Mouse (Mus musculus) CD4-positive, CD25-positive, alpha-beta regulatory T cell, adult 2 months (primary cell): ENCODE data around the gene Adgrd1.

Experiments
- DNase-seq: peaks from one replicate; pipeline ENCODE4 v3.0.0-alpha.2; 2012; ENCODE audit warnings: low read depth, low spot score

Gene Adgrd1

GRCm38 (mm10) chr5:129196501-129196900, 100.0 kb downstream of the Adgrd1 start:
- DNase-seq, result no peak

- DNase-seq, result no peak
These were observed 100.5 kb downstream of the Adgrd1 start for GRCm38 (mm10) chr5:129196971-129197519.

DNA sequence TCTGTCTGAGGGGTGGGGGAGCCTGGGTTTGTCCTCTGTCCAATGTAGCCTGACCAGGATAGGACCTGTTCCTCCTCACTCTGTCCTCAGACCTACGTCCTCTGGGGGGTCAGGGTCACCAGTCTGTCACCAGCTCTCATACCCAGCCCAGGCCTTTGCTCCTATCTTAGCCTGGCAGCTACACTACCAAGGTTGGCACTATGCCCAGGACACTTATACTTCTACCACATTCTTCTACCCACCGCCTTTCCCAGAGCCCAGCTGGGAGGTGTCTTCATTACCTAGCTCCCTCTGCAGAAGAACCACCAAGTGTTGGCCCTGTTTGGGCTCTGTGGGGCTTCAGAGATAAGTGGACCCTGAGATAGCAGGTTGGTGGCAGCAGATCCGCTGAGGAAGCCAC, 103.6 kb downstream of the Adgrd1 start:
- DNase-seq, result no peak

GRCm38 (mm10) chr5:129208279-129208678, 111.7 kb downstream of the Adgrd1 start:
- no peak for DNase-seq

- no peak for DNase-seq
These were observed 112.3 kb downstream of the Adgrd1 start for GRCm38 (mm10) chr5:129208845-129209244.

GRCm38 (mm10) chr5:129211385-129212031, 115.0 kb downstream of the Adgrd1 start:
- no peak for DNase-seq

DNA sequence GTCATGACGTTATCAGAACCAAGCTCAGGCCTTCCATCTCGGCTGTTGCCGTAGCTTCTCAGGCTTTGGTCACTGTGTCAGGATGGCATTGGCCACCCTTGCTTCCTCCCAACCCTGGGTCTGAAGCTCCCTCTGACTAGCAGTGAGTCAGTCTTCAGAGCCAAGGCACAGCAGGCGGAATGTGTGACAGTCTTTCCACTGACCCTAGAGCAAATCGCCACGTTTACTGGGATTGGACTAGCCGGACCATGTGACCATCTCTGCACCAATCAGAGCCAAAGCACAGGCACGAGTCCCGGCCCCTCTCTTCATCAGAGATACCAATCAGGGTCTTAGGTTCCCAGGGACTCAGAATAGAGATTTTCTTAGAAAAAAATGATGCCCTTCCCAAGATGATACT, 117.5 kb downstream of the Adgrd1 start:
- DNase-seq, result no peak

- no peak for DNase-seq
These were observed 119.5 kb downstream of the Adgrd1 start for GRCm38 (mm10) chr5:129216001-129216400.

- no peak for DNase-seq
These were observed 121.1 kb downstream of the Adgrd1 start for GRCm38 (mm10) chr5:129217481-129218221.

GRCm38 (mm10) chr5:129218222-129218505, 121.6 kb downstream of the Adgrd1 start:
- no peak for DNase-seq

DNA sequence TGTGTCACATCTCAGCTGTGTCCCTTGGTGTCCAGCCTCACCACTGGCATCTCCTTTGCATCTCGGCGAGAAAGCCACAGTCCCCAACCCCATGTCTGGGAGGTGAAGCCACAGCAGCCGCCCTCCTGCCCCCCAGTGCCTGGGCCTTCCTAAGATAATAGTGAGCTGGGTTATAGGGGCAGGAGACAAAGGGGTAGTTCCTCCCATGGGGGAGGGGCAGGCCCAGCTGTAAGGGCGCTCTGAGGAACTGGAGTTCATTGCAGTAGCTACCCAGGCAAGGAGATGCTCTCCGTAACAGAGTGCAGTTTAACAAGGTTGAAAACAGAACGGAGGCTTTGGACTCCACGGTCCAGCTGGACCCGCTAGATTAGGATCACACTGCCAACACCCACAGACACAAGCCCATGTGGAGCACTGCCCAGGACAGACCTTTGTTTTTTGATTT, 122.0 kb downstream of the Adgrd1 start:
- DNase-seq, result no peak

GRCm38 (mm10) chr5:129219178-129219760, 122.7 kb downstream of the Adgrd1 start:
- no peak for DNase-seq

DNA sequence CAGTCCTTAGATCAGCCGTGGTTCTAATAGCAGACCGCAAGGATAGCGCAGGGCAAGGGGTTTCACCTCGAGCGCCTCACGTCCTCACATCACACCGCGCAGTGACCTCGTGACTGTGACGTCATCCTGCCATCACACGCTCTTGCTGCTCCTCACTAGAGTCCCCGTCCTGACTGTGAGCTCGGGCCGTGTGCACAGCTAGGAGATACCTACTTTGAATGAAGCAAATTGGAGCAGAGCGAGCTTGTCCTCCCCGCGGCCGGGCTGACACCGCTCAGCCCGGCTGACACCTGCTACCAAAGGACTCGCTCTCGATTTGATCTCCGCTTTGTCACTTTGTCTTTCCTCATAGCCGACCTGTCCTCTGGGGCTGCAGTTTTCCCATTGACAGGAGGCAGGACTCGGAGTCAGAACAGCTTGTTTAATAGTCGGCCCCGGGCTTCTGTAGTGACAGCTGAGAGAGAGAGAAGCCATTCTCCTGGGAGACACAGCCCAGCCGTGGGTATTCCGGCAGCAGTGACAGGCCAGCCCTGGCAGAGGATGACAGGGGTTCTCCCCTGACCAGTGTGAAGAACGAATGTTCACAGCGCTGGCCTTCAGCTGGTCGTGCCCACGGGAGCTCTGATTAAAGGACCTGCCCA, 129.4 kb downstream of the Adgrd1 start:
- peak; percentile 2 for DNase-seq

- no peak for DNase-seq
These were observed 131.6 kb downstream of the Adgrd1 start for GRCm38 (mm10) chr5:129228171-129228570.

DNA sequence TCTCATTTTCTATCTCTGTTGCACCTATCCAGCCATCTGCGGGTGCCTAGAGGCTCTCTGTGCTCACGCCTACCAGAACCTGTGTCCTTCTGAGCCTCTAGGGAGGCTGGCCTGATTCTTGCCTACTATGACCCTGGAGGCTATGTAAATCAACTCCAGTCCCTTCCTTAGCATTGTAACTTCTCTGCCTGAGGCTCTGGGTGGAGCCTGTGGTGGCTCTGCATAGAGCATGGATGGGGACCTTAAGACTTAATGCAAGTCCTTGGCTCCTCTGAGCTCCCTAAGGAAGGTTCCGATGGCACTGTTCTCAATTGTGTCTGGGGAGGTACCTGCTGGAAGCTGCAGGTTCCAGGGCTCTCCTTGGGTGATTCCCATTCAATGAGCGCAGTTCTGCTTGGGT, 136.8 kb downstream of the Adgrd1 start:
- DNase-seq, result no peak

GRCm38 (mm10) chr5:129233881-129234432, 137.4 kb downstream of the Adgrd1 start:
- DNase-seq, result no peak

DNA sequence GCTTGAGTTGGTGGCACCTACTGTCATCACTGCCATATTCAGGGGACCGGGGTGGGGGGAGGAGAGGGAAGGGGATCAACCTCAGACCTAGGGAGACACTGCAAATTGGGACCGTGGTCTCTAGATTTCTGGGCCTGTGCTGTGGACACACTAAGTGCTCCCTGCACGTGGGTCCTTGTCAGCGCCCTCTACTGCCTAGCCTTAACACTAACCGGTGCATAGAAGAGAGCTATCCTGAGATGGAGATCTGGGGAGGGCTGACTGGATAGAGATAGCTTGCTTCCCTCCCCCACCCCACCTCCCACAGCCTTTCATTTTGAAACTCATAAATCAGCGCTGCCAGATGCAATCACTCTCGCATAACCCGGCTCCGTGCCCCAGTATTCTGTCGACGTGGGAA, 139.8 kb downstream of the Adgrd1 start:
- DNase-seq, result no peak

- no peak for DNase-seq
These were observed 145.3 kb downstream of the Adgrd1 start for GRCm38 (mm10) chr5:129241865-129242264.

DNA sequence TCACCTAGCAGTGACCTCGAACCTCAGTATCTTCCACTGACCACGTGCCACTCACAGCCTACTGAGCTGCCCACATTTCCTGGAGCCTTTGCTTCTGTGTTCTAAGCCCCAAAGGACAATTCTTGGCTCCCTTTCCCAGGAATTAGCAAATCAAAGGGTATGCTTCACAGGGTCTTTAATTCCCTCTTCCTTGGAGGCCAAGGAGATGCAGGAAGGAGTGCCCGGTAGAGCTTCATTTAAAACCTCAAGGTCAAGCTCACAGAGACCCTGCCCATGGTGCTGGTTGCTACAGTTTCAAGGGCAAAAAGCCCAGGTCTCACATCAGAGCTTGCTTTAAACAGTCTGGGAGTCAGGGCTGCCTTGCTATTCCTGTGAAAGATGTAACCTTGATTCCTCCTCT, 145.7 kb downstream of the Adgrd1 start:
- no peak for DNase-seq

- no peak for DNase-seq
These were observed 146.6 kb downstream of the Adgrd1 start for GRCm38 (mm10) chr5:129243120-129243519.

DNA sequence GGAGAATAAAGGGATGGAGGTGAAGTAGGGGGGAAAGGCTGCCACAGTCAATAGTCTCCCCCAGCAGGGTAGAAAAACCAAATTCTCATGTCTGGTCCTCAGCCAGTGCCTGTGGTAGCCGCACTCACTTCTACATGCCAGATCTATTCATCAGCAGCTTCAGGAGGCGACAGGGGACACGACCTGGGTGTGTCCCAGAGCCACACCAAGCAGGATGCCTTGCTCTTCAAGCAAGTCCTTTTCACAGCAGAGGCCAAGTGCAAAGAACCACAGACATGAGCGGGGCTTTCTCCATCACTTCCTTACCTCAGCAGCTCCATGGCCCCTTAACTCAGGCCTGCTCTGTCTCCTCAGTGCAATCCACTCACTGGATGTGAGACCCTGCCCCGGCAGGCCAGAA, 147.8 kb downstream of the Adgrd1 start:
- DNase-seq, result no peak

- no peak for DNase-seq
These were observed 152.5 kb downstream of the Adgrd1 start for GRCm38 (mm10) chr5:129249080-129249479.
